Mouse (Mus musculus): ENCODE data around the gene Junb.

DNA sequence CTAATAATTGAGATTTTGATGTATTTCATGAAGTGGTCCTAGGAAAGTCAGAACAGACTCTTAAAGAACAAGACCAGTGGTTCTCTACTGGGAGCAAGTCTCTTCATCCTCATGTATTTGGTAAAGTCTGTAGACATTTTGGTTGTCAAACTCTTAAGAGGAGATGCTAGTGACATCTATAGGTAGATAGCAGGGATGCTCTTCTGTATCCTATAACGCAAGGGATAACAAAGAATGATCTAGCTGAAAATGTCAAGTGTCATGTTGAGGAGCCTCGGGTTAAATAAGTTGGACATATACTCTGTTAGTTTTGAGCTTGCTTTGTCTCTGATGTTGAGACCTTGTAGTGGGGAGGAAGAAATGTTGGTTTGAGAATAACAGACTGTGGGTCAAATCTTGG is 49.4 kb upstream of the Junb start:
- no peak for TF ChIP-seq CTCF (IDR thresholded peaks at IDR 0.05; ENCODE audit: low read depth, low read length)
- TF ChIP-seq POLR2A (IDR thresholded peaks at IDR 0.05; ENCODE audit: insufficient read depth, low read length): no peak
- no peak for TF ChIP-seq EP300 (IDR thresholded peaks at IDR 0.05; ENCODE audit: insufficient read depth, low read depth, low read length)

Data from ES-Bruce4 (cell line).